Mouse (Mus musculus): ENCODE measurements around the gene Chrm3.
"Not testable (repeated sequence)": the region's sequence is repeated elsewhere in the genome, so short reads cannot be mapped to it uniquely, and the experiment has no call there.

Chrm3 gene

DNA sequence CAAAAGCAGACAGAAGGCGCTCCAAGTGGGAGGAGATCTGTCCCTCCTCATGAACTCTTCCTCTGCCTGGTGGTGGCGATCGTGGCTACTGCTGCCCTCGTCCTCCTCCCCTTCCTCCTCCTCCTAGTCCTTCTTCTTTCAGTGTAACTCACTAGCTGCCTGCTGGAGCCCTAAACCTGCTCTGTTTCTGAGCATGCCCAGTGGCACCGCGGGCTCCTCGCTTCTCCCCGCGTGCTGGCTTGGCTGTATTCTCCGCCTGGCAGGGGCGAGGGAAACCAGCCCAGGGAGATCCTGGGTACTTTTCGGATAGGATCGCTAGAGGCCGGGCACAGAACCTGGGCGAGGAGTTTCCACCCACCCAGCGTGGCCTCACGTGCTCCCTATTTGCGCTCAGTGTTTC lies at the start of gene Chrm3:
TSS of gene Chrm3 (minus strand) at position 71 of the 400 bp plus-strand sequence.
- DNase-seq (ENCODE audit: low read depth, low spot score), result peak; percentile 65

DNA sequence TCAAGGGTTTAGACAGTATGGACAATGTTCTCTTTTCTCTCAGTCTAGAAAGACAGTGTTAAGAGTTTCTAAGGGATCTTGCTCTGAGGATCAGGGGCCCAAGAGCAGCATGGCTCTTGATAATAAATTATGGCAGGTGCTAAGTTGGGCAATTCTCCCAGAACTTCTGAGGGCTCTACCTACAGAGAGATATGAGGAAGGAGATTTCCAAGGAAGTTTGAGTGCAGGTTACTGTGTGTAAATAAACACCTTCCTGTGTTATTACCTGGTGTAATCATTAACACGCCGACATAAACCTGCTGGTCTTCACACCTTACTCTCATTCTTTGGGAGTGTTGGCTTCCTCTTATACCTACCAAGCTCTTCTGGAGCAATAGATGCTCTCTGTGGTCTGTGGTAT lies 33.7 kb upstream of the Chrm3 start:
- no peak for DNase-seq (ENCODE audit: low read depth, low spot score)

DNA sequence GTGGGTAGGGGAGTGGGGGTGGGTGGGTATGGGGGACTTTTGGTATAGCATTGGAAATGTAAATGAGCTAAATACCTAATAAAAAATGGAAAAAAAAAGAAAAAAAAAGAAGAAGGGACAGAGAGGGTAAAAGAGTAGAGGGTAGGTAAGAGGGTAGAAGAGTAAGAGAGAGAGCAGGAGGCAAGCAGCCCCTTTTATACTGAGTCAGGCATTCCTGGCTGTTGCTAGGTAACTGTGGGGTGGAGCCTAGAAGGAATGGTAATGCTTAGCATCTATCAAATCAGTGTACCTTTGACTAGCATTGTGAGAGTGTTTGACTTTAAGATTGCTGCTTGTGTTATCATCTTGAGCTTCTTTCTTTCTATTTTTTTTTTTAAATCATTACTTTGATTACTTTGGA lies 14.8 kb upstream of the Chrm3 start:
- DNase-seq (ENCODE audit: low read depth, low spot score), result not testable (repeated sequence)

DNA sequence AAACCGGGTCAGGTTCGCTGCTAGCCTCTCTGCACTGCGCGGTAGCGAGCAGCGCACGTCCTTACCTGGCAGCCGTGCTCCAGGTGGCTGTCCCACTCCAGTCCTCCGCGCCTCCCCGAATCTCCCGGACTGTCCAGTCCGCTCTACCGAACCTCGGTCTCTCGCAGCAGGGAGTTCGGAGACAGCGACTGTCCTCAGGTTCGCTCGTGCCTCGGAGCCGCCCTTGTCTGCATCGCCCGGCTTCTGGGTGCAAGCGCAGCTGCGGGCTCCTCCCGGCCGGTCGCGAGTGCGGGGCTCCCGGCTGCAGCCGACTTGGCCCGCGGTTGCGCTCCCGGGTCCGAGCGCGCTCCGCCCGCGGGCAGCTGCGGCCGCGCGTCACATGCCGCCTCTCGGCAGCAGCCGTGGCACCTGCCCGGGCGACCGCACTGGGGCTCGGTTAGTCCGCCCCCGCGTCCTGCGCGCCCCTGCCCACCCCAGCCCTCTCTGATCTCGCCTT lies 400 bp downstream of the Chrm3 start:
- no peak for DNase-seq (ENCODE audit: low read depth, low spot score)

DNA sequence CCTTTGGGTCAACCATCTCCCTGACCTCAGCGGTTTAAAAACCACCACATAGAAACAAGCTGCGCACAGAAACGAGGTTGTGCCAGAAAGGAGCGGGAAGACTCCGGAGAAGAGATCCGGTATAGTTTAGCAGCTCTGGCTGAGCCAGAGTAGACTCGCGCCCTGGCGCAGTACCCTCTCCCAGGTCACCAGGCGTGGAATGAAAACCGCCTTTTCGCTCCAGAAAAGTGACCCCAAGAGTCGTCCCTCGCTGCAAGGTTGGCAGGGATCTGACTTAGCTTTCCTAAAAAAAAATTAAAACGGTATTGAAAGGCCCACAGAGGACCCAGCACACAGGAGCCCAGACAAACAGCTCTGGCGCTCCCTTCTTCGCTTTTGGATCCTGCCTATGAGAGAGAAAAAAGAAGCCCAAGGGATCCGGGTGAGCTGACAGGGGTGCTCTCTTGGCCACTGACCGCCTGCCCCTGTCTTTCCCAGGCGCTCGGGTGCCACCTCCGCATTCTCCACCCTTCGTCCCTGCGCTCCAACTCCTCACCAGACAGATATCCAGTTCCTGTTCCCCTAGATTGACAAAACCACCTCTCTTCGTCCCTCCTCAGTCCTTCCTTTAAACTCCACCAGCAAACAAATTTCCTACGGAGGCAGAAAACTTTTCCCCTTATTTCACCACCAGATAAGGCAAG lies 990 bp downstream of the Chrm3 start:
- DNase-seq (ENCODE audit: low read depth, low spot score), result no peak

DNA sequence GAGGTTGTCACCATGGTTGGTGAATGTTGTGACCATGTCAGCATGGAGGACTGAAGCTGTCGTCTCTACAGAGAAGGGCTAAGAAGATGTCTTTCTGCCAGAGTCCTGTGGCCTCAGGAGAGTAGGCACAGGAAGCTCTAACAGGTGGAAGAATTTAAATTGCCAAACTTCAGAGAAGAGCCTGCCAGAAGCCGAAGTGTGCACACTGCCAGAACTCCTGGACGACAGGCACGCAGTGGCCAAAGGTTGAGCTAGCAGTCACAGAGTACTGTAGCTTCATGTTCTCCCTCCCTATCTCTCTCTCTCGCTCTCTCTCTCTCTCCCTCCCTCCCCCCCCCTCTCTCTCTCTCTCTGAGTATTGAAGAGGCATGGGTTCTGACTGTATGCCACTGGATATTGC lies 4.9 kb downstream of the Chrm3 start:
- no peak for DNase-seq (ENCODE audit: low read depth, low spot score)

DNA sequence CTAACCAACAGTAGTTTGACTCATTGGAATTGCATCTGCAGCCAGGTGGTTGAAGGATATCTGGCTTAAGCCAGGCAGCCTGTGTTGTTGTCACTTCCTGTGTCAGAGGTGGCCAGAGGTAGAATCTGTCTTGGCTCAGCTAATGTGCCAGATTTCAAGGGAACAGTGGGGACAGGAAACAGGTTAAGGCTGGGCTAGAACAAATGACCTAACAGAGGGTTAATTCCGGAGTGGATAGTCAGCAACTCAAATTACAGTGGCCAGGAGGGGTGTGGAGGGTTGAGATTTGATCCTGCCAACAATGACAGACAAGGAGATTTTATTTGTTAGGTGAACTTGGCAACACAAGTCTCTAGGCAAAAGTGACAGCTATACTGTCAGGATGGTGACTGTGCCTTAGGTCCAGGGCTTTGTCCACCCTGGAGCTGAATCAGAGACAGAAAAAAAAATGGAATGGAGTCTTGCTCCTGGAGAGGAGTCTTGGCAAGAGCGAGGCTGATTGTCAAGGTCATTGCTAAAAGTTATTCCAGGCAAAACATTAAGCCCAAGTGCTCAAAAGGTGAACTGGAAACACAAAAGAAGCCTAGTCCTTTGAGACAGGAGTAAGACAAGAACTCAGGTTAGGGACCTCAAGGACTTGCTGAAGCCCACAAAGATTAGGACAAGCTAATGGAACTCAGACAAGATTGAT lies 5.6 kb downstream of the Chrm3 start:
- DNase-seq (ENCODE audit: low read depth, low spot score), result no peak

DNA sequence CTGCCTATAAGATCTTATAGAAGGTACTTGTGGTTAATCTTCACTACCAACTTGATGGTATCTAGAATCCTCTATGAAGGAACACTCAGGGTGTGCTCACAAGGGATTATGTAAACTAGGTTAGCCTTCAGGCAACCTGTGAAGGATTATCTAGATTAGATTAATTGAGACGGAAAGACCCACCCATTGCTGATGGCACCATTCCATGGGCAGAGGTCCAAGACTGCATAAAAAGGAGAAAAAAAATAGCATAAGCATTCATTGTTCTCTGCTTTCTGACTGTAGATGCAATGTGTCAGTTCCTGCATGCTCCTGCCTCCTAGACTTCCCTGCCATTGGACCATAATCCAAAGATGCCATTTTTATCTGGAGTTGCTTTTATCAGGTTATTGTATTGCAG lies 8.5 kb downstream of the Chrm3 start:
- DNase-seq (ENCODE audit: low read depth, low spot score), result no peak

DNA sequence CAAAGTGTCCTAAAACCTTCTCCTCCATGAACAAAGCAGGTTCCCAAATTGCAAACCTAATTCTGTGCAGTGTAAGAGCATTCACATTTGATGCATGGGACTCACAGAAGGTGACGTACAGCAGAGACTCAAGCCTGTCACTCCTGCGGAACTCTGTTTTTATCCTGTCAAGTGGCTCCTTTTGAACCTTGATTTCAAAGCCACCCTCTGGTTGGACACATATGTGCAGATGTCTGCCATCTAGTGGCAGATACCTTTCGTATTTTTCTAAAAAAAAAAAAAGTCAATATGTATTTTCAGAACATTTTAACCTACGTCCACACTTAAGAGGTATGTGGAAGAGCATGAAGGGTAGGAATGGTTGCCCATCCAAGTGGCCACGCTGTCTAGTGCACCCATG lies 16.3 kb downstream of the Chrm3 start:
- DNase-seq (ENCODE audit: low read depth, low spot score), result no peak

DNA sequence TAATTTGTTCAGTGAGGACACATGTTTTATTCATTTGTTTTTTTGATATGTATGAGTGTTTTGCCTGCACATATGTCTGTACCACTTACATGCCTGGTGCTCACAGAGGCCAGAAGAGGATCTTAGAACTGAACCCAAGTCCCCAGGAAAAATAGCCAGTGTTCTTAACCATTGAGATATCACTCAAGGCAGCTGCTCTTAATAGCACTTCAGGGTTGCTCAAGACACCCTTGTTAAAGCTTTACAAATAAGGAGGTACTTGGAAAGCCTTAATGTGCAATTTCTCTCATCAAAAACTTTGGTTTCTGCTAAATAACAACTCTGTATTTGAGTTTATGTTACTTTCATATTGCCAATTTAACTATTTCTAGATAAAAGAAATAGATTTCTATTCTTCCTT lies 25.1 kb downstream of the Chrm3 start:
- DNase-seq (ENCODE audit: low read depth, low spot score), result no peak

DNA sequence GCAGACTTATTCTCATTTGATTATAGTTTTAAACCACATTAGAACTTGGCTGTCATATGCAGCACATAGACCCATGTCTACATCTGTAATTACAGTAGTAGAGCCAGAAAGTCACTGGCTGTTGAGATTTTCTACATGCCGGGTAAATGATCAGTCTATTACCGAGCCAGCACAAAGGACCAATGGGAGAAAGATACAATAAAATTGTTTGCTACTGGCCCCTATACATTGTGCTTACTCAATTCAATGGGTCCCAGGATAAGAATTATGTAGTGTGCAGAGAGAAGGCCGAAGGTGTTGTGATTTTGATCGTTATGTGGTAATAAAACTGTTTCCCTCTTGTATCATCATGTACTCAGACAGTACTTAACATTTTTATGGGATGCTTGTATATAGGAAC lies 27.9 kb downstream of the Chrm3 start:
- no peak for DNase-seq (ENCODE audit: low read depth, low spot score)

DNA sequence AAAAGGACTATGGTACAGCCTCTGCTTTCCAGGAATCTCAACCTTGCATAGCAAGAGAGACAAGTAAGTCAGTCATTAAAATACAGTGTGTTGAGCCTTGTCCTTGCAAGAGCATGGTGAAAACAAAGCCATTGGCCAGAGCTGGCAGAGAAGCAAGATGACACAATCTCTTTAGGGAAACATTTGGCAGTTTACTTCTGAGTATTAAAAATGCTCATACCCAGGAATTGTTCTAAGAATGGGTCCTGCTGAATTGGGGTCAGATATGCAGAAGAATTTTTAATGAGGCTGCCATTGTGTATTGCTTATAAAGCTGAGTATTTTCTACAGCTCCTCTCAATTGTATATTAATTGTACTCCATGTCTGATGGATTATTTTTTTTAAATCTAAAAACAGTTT lies 50.8 kb downstream of the Chrm3 start:
- no peak for DNase-seq (ENCODE audit: low read depth, low spot score)

DNA sequence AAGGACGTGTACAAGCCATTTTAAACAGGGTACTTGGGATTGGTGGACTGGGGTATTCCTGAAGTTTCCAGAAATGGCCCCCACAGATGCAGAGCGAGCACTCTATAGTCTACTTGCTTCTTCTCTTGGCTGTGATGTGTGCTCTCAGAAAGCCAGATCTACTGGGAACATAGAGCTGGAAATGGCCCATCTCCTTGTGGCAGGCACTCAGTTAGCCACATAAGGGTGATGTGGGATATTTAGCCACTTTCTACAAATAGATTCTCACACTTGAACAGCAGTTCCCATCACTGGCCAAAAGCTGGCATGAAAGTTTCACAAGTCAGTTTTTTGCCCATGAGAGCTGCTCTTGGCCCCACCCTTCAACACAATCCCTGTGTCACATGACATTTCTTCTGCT lies 65.5 kb downstream of the Chrm3 start:
- DNase-seq (ENCODE audit: low read depth, low spot score), result no peak

DNA sequence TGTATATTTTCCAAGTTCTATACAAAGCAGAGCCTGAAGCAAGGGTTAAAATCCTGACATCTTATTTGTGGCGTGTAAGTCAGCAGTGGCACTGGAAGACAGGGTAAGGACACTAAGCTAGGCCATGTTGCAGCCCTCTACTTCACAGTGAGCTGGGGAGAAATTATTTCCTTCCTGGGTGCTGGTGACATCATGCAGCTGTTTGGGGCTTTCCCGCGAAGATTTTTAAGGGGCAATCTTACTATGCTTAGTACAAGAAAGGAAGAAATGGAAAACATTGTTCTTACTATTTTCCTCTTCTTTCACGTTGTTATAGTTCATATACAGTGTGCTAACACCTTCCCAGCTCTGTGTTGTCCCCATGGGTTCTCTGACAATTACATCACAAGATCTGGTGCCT lies 76.3 kb downstream of the Chrm3 start:
- no peak for DNase-seq (ENCODE audit: low read depth, low spot score)

DNA sequence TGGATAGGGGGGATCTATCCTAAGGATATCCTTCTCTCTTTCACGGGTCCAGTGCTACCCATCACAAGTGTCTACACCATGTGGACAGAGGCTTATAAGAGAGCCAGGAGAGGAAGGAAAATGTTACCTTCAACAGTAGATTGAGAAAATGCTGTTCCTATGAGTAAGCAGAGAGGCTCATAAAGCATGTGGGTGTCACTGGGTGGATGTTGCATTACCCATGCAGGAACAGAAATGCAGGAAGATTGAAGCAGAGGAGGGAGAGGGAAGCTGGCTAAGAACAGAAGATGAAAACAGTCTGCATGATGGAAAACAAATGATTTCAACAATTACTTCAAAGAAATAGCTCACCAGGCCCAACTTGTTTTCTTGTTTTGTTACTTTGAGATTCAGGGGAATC lies 85.7 kb downstream of the Chrm3 start:
- peak; percentile 27 for DNase-seq (ENCODE audit: low read depth, low spot score)

DNA sequence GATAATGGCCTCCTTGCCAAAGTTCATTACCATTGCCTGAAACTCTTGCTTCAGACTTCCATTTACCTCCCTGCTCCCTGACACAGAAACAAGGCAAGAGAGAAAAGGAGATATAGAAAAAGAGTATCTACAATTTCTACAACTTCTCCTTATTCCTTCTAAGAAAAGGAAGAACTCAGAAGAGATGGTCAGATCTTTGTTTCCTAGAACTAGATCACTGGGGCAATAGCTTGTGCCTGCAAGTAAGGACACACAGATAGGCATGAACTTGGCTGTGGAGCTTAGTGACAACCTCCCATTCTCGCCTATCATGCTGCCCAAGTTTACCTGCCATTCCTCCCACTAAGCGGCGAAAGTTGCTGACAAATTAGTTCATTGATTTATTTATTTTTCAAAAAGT lies 96.9 kb downstream of the Chrm3 start:
- DNase-seq (ENCODE audit: low read depth, low spot score), result no peak

DNA sequence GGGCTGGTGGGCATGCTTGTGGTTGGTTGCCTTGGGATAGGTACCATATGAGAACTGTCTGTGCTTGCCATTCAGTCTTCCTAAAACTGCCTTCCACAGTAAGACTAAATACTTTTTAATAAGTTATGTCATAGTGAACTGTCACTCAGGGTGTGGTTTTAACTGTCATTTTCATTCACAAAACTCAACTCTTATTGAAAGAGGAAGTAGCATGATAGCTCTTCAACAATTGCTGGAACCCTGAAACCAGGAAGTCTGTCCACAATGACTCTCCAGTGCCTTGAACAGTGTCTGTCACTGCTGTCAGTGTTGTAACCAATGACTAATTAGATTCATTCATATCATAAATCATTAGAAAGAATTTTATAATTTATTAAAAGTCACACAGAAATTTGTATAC lies 107.6 kb downstream of the Chrm3 start:
- DNase-seq (ENCODE audit: low read depth, low spot score), result no peak

DNA sequence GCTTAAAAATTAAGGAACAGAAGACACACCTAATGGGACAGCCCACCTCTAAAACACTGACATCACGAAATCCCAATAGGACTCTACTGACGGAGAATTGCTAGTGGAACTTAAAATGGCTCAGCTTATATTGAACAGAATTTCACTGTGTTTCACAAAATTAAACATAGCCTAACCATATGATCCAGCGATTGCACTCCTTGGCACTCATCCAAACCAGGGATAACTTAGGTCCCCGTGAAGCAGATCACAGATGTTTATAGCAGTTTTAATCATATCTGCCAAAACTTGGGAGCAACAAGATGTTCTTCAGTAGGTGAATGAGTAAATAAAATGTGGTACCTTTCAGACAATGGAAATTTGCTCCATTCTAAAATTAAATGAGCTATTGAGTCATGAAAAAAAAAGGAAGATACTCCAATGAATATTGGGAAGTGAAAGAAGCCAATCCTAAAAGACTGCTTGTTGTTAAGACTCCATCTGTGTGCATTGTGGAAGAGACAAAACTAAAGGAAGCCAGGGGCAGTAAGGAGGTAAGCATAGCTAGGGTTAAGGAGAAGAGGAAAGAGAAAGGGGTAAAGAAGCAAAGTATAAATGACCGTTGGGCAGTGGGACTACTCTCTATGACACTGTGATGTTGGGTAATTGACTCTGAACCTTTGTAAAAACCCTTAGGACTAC lies 109.0 kb downstream of the Chrm3 start:
- peak; percentile 45 for DNase-seq (ENCODE audit: low read depth, low spot score)

DNA sequence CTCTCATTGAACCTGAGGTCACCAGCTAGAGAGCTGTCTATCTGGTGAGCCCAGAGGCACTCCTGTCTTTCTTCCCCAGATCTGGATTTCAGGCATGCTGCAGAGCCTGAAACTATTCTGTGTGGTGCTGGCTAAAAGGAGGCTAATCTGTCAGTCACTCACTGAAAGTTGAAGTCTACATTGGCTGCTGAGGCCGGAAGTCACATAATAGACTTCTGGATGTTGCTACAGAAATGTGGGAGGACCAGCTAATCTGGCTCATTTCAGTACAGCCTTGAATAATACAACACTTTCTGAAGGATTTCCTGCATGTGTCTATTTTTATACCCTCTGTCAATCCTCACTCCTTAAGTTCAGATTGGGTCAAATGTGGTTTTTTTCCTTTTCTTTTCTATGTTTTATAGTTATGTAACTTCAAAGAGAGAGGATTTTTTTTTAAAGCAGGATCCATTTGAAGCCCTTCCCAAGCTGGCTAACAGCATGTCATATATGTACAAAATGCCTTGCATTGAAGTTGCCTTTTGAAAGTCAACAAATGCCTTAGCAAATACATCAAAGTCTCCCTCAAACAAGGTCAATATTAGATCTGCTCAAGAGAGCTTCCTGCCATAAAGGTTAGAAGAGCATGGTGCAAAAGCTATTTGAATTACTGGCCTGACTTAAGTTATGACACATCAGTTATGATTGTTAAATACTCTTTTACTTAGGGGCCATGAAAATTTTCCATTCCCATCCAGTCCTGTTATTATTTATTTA lies 116.2 kb downstream of the Chrm3 start:
- DNase-seq (ENCODE audit: low read depth, low spot score), result peak; percentile 44

DNA sequence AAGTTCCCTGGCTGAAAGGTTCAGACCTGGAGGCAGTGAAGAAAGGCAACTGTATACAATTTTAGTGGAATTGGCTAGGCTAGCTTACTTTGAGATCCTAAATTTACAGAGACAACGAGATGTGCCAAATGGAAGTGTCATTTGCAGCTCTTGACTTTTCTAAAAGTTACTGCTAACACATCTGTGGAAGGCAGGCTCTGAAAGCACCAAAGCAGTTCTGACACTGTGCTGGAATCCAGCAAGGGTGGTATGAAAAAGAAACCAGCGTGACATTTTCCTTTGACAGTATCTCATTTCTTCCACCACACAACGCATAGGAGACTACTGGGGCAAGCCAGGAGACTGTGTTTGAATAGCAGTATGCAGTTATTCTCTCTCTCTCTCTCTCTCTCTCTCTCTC lies 120.4 kb downstream of the Chrm3 start:
- DNase-seq (ENCODE audit: low read depth, low spot score), result peak; percentile 46

DNA sequence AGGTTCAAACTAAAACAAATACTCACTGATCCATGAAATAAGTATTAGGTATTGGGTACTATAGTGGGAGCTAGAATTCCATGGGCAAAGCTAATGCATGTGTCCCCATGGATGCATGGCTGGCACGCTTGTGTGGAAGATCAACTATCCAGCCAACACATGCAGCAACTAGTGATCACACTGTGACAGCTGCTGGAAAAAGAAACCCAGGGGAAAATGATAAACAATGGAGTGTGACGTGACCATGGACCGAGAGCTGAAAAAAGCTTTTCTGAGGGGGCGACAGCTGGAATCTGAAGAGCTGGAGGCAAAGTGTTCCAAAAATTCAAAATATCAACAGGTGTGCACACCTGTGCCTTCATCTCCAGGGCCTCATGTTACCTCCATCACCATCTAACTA lies 120.8 kb downstream of the Chrm3 start:
- peak; percentile 24 for DNase-seq (ENCODE audit: low read depth, low spot score)

DNA sequence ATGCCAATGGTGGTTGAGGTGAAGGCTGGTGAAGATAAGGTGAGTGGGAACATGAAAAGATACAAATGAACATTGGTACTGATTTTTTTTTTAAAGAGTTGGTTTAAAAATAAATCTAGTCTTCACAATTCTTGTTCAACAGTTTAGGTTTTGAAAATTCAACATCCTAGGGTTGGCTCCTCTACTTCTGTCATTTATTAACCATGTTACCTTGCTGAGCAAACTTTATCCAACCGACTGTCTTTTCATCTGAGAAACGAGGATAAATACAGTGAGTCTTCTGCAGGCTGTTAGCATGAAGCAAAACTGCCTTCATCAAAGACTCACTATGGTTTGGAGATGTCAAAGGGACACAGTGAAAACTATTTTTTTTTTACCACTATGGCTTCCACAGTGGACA lies 123.0 kb downstream of the Chrm3 start:
- no peak for DNase-seq (ENCODE audit: low read depth, low spot score)

Measured in telencephalon, adult 2 months (tissue).